Mouse (Mus musculus): ENCODE measurements at regions not wholly inside any gene's neighbourhood (a gene's known extent, or its start where the extent isn't known, plus 50 kb on each side); places are given as distances from the start of the nearest gene placed in this dataset.

DNA sequence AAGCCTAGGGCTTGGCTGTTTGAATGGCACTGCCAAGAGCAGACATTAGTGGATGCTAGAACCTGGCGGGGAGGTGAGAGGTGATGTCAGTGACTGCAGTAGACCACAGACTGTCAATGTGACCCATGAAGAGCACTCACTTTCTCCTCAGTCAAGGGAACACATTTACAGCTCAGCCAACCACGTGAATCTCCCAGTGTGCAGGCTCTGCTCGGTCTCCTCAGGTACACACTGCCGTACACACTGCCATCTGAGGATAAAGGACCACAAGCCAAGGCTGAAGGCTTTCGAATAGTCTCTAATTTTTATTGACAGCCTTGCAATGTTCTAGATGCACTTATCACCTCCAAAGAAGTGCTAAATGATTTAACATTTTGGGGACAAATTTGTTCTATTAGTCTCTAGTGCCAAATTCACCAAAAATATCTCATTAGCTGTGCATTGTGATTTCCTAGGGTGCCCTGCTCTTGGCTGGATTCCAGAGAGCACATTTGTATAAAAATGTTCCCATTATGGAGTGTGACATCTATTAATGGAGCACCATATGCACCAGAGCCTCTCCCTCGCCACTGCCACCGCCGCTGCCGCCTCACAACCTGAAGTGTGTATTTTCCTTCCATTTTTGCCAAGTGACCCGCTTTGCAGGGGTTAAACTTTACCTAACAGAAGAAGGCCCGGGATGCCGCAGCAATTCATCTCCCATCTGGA, 168.7 kb downstream of the Zfp326 start:
- Histone ChIP-seq H3ac (ENCODE audit: control insufficient read depth, insufficient read length) (no peak overlapping the region), H3K27me3 (ENCODE audit: control insufficient read depth, insufficient read depth, insufficient read length) (no peaks in the 10 kb centered on the region), H3K79me2 (ENCODE audit: control insufficient read depth, insufficient read depth) (no peaks in the 10 kb centered on the region), H3K4me2 (ENCODE audit: low read depth) (no peak overlapping the region), H3K4me3 (no peak overlapping the region), H3K36me3 (ENCODE audit: control insufficient read depth, insufficient read depth) (no peaks in the 10 kb centered on the region)
- TF ChIP-seq MYOG (IDR thresholded peaks at IDR 0.05; ENCODE audit: control insufficient read depth in 1 of 3, insufficient read depth in 1 of 3, insufficient read length in 2 of 3, low read depth in 2 of 3) = no peak
- no peak for TF ChIP-seq TCF3 (IDR thresholded peaks at IDR 0.05; ENCODE audit: insufficient read length, low read depth)
- no peak for TF ChIP-seq POLR2AphosphoS2 (IDR thresholded peaks at IDR 0.05; ENCODE audit: insufficient read length, low read depth)
- TF ChIP-seq MYOD1 (IDR thresholded peaks at IDR 0.05; ENCODE audit: control insufficient read depth in 1 of 3, insufficient read length in 2 of 3, low read depth in 2 of 3) = no peak

DNA sequence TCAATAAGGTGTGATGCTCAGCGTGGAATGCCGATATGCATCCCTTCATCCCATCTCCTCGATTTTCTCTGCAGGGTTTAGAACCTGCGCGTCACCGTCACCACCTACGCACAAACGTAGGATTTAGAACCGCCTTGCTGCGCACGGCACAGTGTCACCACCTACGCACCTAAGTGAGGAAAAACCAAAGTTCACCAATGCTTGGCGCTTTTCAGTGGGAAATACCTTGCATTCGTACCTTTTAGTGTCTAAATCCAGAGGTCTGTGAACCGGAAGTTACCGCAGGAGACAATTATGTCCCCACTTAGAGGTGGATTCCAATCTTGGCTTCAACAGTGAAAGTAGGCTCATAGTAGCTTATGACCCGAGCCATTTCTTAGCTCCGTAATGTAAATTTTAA, 162.0 kb downstream of the Zfp326 start:
- Histone ChIP-seq H3K27me3 (ENCODE audit: control insufficient read depth, insufficient read depth, insufficient read length) (peaks cover 4% of the 10 kb centered on the region), H3K79me2 (ENCODE audit: control insufficient read depth, insufficient read depth) (no peaks in the 10 kb centered on the region), H3ac (ENCODE audit: control insufficient read depth, insufficient read length) (no peak overlapping the region), H3K36me3 (ENCODE audit: control insufficient read depth, insufficient read depth) (no peaks in the 10 kb centered on the region), H3K4me2 (ENCODE audit: low read depth) (no peak overlapping the region), H3K4me3 (no peak overlapping the region)
- TF ChIP-seq POLR2AphosphoS2 (IDR thresholded peaks at IDR 0.05; ENCODE audit: insufficient read length, low read depth) = no peak
- no peak for TF ChIP-seq MYOD1 (IDR thresholded peaks at IDR 0.05; ENCODE audit: control insufficient read depth in 1 of 3, insufficient read length in 2 of 3, low read depth in 2 of 3)
- no peak for TF ChIP-seq POLR2A (IDR thresholded peaks at IDR 0.05; ENCODE audit: insufficient read length, low read depth)
- no peak for TF ChIP-seq TCF12 (IDR thresholded peaks at IDR 0.05; ENCODE audit: insufficient read depth, poor library complexity, severe bottlenecking)
- no peak for TF ChIP-seq TCF3 (IDR thresholded peaks at IDR 0.05; ENCODE audit: insufficient read length, low read depth)
- TF ChIP-seq MAX (IDR thresholded peaks at IDR 0.05; ENCODE audit: low read depth) = no peak
- TF ChIP-seq CEBPB (IDR thresholded peaks at IDR 0.05; ENCODE audit: insufficient read depth, poor library complexity, severe bottlenecking) = no peak
- no peak for TF ChIP-seq E2F4 (IDR thresholded peaks at IDR 0.05; ENCODE audit: insufficient read depth)
- TF ChIP-seq REST (IDR thresholded peaks at IDR 0.05; ENCODE audit: insufficient read depth, insufficient read length) = no peak
- no peak for TF ChIP-seq USF1 (IDR thresholded peaks at IDR 0.05; ENCODE audit: low read depth)

DNA sequence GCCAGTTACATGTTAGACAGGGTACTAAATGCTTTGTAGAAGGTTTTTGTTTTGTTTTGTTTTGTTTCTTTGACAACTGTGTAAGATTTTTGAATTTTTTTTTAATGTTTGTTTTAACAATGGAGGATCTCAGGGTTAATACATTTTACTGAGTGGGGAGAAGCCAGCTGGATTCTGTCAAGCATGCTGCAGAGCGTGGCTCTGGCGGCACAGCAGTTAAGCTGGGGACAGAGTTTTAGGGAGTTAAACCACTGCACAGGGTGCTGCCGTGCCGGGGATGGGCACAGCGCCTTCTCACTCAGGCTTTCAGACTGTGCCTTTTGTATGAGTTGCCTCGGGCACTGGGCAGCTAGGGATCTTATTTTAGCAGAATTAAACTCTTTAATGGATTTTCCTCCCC, 159.8 kb downstream of the Zfp326 start:
- H3ac ChIP-seq (ENCODE audit: control insufficient read depth, insufficient read length) = no peak overlapping the region

DNA sequence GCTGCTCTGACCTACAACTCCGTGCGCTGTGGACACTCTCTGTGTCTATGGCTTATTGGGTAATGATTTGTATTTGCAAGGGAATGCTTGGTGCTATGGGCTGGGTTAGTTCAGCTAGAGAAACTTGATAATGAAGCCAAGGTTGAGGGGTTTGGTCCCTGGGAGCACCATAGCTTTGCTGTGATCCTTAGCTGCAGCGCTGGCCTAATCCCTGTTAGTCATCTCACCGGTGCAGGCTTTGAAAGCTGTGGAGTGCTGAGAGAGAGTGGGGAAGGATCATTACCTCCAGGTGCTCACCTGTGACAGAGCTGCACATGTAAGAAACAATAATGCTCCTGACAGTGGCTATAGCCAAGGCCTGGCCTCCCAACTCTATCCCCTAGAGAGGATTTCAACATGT, 156.6 kb downstream of the Zfp326 start:
- TF ChIP-seq POLR2A (IDR thresholded peaks at IDR 0.05; ENCODE audit: insufficient read length, low read depth) (no peak), TCF3 (IDR thresholded peaks at IDR 0.05; ENCODE audit: insufficient read length, low read depth) (no peak), REST (IDR thresholded peaks at IDR 0.05; ENCODE audit: insufficient read depth, insufficient read length) (no peak), MYOD1 (IDR thresholded peaks at IDR 0.05; ENCODE audit: control insufficient read depth in 1 of 3, insufficient read length in 2 of 3, low read depth in 2 of 3) (no peak), CEBPB (IDR thresholded peaks at IDR 0.05; ENCODE audit: insufficient read depth, poor library complexity, severe bottlenecking) (no peak)

More for the DNA sequence above, 159.8 kb downstream of the Zfp326 start:
- Histone ChIP-seq H3K4me3 (no peak overlapping the region), H3K36me3 (ENCODE audit: control insufficient read depth, insufficient read depth) (no peaks in the 10 kb centered on the region), H3K27me3 (ENCODE audit: control insufficient read depth, insufficient read depth, insufficient read length) (peaks cover 4% of the 10 kb centered on the region), H3K4me2 (ENCODE audit: low read depth) (no peak overlapping the region), H3K79me2 (ENCODE audit: control insufficient read depth, insufficient read depth) (no peaks in the 10 kb centered on the region)
- TF ChIP-seq CEBPB (IDR thresholded peaks at IDR 0.05; ENCODE audit: insufficient read depth, poor library complexity, severe bottlenecking) = no peak
- TF ChIP-seq E2F4 (IDR thresholded peaks at IDR 0.05; ENCODE audit: insufficient read depth) = no peak
- no peak for TF ChIP-seq MAX (IDR thresholded peaks at IDR 0.05; ENCODE audit: low read depth)

DNA sequence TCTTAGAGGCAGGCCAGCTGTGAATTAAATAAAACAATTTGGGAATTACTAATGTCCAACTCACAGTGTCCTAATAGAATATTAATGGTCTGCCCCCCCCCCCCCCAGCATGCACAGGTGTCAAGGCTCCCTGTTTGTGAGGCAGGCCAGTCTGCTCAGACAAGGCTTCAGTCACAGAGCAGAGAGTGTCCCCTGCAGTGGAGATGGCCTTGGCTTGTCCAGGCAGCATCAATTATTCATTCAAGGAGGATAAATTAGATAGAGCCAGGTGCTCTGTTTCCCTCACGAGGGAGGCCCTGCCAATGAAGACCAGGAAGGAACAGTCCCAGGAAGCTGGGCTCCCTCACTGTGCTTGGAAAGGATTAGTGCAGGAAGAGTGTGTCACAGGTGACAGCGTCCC, 150.5 kb downstream of the Zfp326 start:
- Histone ChIP-seq H3ac (ENCODE audit: control insufficient read depth, insufficient read length) (no peak overlapping the region), H3K4me3 (no peak overlapping the region)
- TF ChIP-seq SRF (IDR thresholded peaks at IDR 0.05; ENCODE audit: control insufficient read depth, insufficient read length, low read depth) (no peak), TCF3 (IDR thresholded peaks at IDR 0.05; ENCODE audit: insufficient read length, low read depth) (no peak), MYOD1 (IDR thresholded peaks at IDR 0.05; ENCODE audit: control insufficient read depth in 1 of 3, insufficient read length in 2 of 3, low read depth in 2 of 3) (no peak), MYOG (IDR thresholded peaks at IDR 0.05; ENCODE audit: control insufficient read depth in 1 of 3, insufficient read depth in 1 of 3, insufficient read length in 2 of 3, low read depth in 2 of 3) (no peak), MAX (IDR thresholded peaks at IDR 0.05; ENCODE audit: low read depth) (no peak), CEBPB (IDR thresholded peaks at IDR 0.05; ENCODE audit: insufficient read depth, poor library complexity, severe bottlenecking) (no peak), TCF12 (IDR thresholded peaks at IDR 0.05; ENCODE audit: insufficient read depth, poor library complexity, severe bottlenecking) (no peak)

More for the DNA sequence above, 156.6 kb downstream of the Zfp326 start:
- Histone ChIP-seq H3K27me3 (ENCODE audit: control insufficient read depth, insufficient read depth, insufficient read length) (peaks cover 4% of the 10 kb centered on the region), H3K36me3 (ENCODE audit: control insufficient read depth, insufficient read depth) (no peaks in the 10 kb centered on the region), H3K79me2 (ENCODE audit: control insufficient read depth, insufficient read depth) (no peaks in the 10 kb centered on the region), H3K4me3 (no peak overlapping the region), H3K4me2 (ENCODE audit: low read depth) (no peak overlapping the region), H3ac (ENCODE audit: control insufficient read depth, insufficient read length) (no peak overlapping the region)

More for the DNA sequence above, 150.5 kb downstream of the Zfp326 start:
- no peaks in the 10 kb centered on the region for H3K27me3 ChIP-seq (ENCODE audit: control insufficient read depth, insufficient read depth, insufficient read length)
- H3K79me2 ChIP-seq (ENCODE audit: control insufficient read depth, insufficient read depth) = no peaks in the 10 kb centered on the region
- no peak overlapping the region for H3K4me2 ChIP-seq (ENCODE audit: low read depth)
- no peaks in the 10 kb centered on the region for H3K36me3 ChIP-seq (ENCODE audit: control insufficient read depth, insufficient read depth)
